Mouse (Mus musculus) heart, postnatal 10 days (tissue): Measurements from ENCODE around the gene Xcr1. TPM values are rescaled to one million over a fixed set of nuclear protein-coding genes. Genes with fewer than 3 reads are reported as not detected.

Experiments used
- DNase-seq, 2 experiments: peaks; one replicate each; pipeline ENCODE4 v3.0.0; 2021
- intact Hi-C: fragments of 180-260 bp; cut with DNase I; formaldehyde crosslinking; loops from one replicate; pipeline ENCODE4 v1.15.1; 2025
- total RNA-seq, 2 experiments: library from RNA; stranded (reverse); gene quantifications; 2 replicates each; pipeline ENCODE4 v1.2.3; 2021

The Xcr1 gene
- total RNA-seq, 2 experiments from 2014 or later: not detected

DNA sequence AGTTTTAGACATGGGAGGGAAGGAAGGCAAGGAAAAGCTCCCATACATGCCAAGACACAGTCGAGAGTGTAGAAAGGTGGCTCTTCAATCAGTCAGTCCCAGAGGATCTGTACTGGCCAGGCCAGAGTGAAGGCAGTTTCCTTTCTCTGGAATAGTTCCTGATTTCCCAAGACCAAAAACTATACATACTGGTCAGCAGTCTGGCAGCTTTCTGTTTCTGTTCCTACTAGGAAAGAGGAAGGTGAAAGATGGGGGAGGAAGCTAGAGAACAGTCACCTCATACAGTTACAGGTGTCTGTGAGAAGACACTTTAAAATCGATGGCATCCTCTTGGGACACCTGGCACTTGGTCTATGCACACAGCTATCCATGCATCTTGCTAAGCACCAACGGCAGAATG, 46.4 kb downstream of the Xcr1 start:
- no peak for DNase-seq
- intact Hi-C loops: no loop called here

DNA sequence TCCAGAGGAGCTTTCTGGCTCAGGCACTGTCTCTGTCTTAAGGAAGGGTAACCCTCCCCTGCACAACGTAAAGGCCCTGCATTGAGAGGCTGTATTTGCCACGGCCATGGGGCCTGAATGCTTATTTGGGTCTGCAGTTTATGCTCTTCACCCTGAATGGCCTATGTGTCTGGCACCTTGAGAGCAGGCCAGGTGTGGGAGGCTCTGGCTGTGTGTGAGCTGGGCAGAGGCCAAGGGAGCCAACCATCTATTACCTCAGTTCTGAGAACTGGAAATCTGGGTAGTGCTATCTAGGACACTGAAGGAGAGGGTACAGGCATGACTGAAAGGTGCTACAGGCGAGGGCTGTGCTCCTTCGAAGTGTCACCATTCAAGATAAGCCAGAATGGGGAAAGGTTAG, 47.0 kb downstream of the Xcr1 start:
- intact Hi-C loops: no loop called here
- DNase-seq: peak in 1 of 2 experiments; percentile 20

DNA sequence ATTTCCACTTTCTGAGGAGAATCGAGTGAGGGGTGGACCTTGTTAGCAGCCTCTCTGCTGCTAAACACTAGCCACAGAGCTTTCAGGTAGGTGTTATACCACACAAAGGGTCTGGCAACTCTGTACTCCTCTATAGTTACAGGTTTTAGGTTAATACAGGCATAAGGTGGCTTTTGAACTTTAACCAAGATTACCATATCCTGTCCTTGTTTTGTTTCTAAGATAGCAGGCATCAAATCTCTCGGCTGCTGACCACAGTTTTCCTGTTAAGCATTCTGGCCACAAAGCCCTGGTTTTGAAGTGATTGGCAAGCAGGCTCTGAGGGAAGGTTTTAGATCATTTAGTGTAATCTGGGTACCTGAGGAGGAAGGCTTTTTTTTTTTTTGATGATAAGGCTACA, 47.5 kb downstream of the Xcr1 start:
- intact Hi-C loops: no loop called here

DNA sequence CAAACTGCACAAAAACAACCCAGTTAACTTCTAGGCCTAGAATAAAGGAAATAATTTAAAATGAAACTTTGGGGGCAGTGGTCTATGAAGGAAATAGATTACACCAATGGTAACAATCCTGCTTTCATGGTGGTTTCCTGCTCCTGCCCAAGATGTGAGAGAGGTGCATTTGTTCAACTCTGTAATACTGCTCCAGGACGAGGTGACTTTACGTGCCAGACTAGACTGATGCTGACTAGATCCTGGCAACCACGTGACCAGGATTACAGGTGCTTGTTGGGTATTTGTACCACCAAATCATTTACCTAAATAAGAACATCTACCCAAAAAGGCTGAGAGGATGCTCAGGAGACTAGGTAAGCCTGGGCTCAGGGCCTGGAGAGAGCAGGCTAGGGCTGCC, 50.0 kb downstream of the Xcr1 start:
- intact Hi-C loops: no loop called here
- no peak for DNase-seq

More for the DNA sequence above, 47.5 kb downstream of the Xcr1 start:
- DNase-seq: no peak

DNA sequence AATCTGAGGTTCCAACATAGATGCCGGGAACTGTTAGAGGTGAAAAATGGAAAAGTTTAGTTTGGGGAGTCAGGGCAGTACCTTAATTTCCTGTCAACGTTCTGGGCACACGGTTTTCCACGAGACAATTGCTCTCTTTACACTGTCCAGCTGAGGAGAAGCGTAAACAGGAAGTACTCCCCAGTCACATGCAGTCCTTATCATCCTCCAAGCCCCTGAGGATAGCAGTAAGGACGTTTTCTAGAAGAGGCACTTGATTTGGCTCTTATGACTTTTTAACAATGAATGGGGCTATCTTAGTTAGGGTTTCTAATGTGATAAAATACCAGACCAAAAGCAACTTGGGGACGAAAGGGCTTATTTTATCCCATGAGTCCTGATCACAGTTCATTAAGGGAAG, 53.2 kb downstream of the Xcr1 start:
- intact Hi-C loops: no loop called here
- DNase-seq: peak in 1 of 2 experiments; percentile 20

DNA sequence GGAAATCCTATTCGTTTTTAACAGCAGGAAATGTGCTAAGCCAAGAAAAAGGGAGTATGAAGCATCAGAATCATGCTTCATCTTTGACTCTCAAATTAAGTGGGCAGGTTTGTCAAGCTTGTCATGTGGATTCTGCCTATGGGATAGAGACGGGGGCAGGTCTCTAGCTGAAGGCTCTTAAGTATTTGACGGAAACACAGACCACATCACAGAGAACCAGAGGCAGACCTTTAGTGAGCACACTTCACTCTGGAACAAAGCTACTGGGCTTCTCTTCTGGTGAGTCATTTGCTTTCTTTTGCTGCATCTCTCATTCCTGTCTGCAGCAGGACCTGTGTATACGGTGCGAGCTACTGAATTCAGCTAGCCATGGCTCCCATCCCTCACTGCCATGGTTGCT, 55.6 kb downstream of the Xcr1 start, which contains the start of gene Cxcr6:
Cxcr6 (plus strand) TSS at position 209 of the 400 bp plus-strand sequence.
- no peak for DNase-seq
- intact Hi-C loops: no loop called here

DNA sequence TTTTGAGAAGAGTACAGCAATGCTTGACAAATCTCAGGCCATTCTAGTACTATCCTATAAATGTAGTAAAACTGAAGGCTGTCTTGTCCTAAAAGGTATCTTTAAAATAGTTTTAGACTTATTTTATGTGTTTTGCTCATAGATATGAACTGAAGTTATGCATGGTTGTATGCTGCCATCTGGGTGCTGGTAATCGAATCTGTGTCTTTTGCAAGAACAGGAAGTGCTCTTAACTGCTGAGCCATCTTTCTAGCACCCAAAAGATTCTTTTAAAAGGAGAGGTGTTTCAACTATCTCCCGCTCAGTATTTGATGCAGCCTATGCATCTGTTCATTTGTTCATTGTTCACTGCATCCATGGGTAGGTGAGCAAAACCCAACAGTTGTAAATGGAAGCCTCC, 56.6 kb downstream of the Xcr1 start:
- intact Hi-C loops: no loop called here

DNA sequence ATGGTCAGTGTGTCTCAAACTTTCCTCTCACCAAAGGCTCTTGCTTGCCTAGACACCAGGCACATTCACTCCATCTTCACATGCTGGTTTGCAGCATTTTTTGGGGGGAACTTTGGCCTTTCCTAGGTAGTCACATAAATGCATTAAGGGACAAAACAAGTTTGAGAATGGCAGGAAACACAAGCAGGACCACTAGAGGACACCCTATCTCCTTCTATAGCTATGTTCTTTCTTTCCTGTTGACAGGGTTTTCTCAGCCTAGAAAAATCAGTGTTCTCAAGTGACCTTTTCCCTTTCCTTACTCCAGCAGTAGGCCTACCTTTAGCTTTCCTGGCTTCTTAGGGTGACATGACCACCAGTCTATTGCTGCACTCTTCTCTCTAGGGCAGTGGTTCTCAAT, 58.9 kb downstream of the Xcr1 start:
- no peak for DNase-seq
- intact Hi-C loops: no loop called here

More for the DNA sequence above, 56.6 kb downstream of the Xcr1 start:
- DNase-seq: no peak

DNA sequence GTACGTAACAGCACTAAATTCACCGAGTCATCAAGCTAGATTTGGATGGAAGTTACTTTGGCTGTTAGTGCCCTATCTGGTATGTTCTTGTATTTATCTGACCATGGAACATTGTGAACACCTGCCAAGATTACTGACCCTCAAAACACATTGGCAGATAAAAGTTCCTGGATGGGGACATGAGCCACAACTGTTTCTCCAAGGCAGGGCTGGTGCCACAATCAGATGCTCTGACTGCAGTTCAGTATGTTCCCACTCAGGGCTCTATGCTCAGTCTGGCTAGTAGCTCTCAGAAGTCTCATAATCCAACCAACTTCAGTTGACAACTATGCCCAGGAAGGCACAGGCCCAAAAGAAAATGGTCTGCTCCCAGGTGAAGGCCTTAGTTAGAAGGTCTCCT, 59.4 kb downstream of the Xcr1 start:
- intact Hi-C loops: no loop called here
- DNase-seq: peak in 1 of 2 experiments; percentile 16

Other genes with a start within 250 kb of the Xcr1 start
- gene Slc6a20b, start 229.5 kb downstream of the Xcr1 start, total RNA-seq: not detected
- gene Ccr9, start 183.6 kb downstream of the Xcr1 start, total RNA-seq: under 1 TPM; 0.42 to 0.62 TPM
- gene Slc6a20a, start 183.1 kb downstream of the Xcr1 start, total RNA-seq: not detected
- 10 to 100 TPM; 38.3 to 42.2 TPM for gene Lztfl1, start 144.3 kb downstream of the Xcr1 start, total RNA-seq
- gene Cxcr6, start 55.6 kb downstream of the Xcr1 start, total RNA-seq: not detected
- gene Fyco1, start 10.1 kb downstream of the Xcr1 start, total RNA-seq: 100 to 1,000 TPM; 206 to 217 TPM
- gene Ccr1, start 106.7 kb upstream of the Xcr1 start, total RNA-seq: 1 to 10 TPM; 1.3 to 1.7 TPM
- gene Ccr1l1, start 116.4 kb upstream of the Xcr1 start, total RNA-seq: not detected
- gene Ccr3, start 159.9 kb upstream of the Xcr1 start, total RNA-seq: under 1 TPM in 1 of 2 experiments, not detected in 1; 0.10 TPM
- gene Ccr2, start 239.9 kb upstream of the Xcr1 start, total RNA-seq: 1 to 10 TPM in 1 of 2 experiments, under 1 TPM in 1; 0.74 to 1.4 TPM